Mouse (Mus musculus) liver, embryonic 14.5 days (tissue): ENCODE results near the gene Naaladl1. TPM values are rescaled to one million over a fixed set of nuclear protein-coding genes. Genes with fewer than 3 reads are reported as not detected.

Experiments used
- ATAC-seq: fragments of 200-750 bp; cut with Nextera tagmentation; 2 replicates; pipeline ENCODE4 v1.8.0; 2017; ENCODE audit warnings: moderate number of reproducible peaks, mild to moderate bottlenecking, moderate library complexity; ENCODE audit not compliant: insufficient read depth
- DNase-seq, 3 experiments: peaks; one replicate each; pipeline ENCODE4 v3.0.0-alpha.2; 2012 to 2013; ENCODE audit warnings: low read depth in 3 of 3, low spot score in 3 of 3
- H3K27ac ChIP-seq: fragments of 300-500 bp; sonication (generic); 2 replicates; pipeline ENCODE4 v1.5.1; 2014; ENCODE audit warnings: moderate library complexity, mild to moderate bottlenecking, control low read depth, inconsistent platforms
- H3K27me3 ChIP-seq: fragments of 300-500 bp; sonication (generic); 2 replicates; pipeline ENCODE4 v1.6.1; 2014; ENCODE audit warnings: mild to moderate bottlenecking, low read length, moderate library complexity; ENCODE audit not compliant: control insufficient read depth, insufficient read depth
- H3K36me3 ChIP-seq: fragments of 300-500 bp; sonication (generic); replicated peaks from 2 replicates; pipeline ENCODE4 v1.6.1; 2014; ENCODE audit warnings: low read depth; ENCODE audit not compliant: control insufficient read depth, insufficient read depth
- H3K4me1 ChIP-seq, 2 experiments: fragments of 200-500 bp in 1 of 2; fragments of 300-500 bp in 1 of 2; sonication (generic) in 1 of 2; replicated peaks; 2 replicates each; pipeline ENCODE4 v1.6.1; 2012 to 2014; ENCODE audit warnings: antibody characterized with exemption in 1 of 2, inconsistent platforms in 1 of 2, low read length in 1 of 2; ENCODE audit not compliant: control insufficient read depth in 2 of 2, insufficient read depth in 2 of 2
- H3K4me2 ChIP-seq: fragments of 300-500 bp; sonication (generic); 2 replicates; pipeline ENCODE4 v1.6.1; 2014; ENCODE audit warnings: low read depth, mild to moderate bottlenecking, control low read depth, moderate library complexity
- H3K4me3 ChIP-seq, 2 experiments: fragments of 200-500 bp in 1 of 2; fragments of 300-500 bp in 1 of 2; sonication (generic) in 1 of 2; 2 replicates each; pipeline ENCODE4 v1.5.1; 2012 to 2014; ENCODE audit warnings: low read depth in 2 of 2, low read length in 2 of 2, mild to moderate bottlenecking in 2 of 2, control low read depth in 1 of 2, inconsistent platforms in 1 of 2, moderate library complexity in 1 of 2; ENCODE audit not compliant: insufficient read depth in 1 of 2
- H3K9ac ChIP-seq: fragments of 300-500 bp; sonication (generic); replicated peaks from 2 replicates; pipeline ENCODE4 v1.6.1; 2014; ENCODE audit warnings: mild to moderate bottlenecking, control low read depth, moderate library complexity
- H3K9me3 ChIP-seq: fragments of 300-500 bp; sonication (generic); 2 replicates; pipeline ENCODE4 v1.6.1; 2016; ENCODE audit warnings: low read length, mixed read lengths; ENCODE audit not compliant: control insufficient read depth
- CTCF ChIP-seq: IDR thresholded peaks from 2 replicates; pipeline ENCODE4 v1.5.1; 2016; ENCODE audit warnings: antibody characterized with exemption, low read depth, control low read depth
- EP300 ChIP-seq: IDR thresholded peaks from 2 replicates; pipeline ENCODE4 v1.6.1; 2016; ENCODE audit warnings: antibody characterized with exemption, low read depth
- WGBS: fragments of 180-500 bp; shearing (Covaris S2); extraction: QIAGEN DNeasy Blood & Tissue Kit; methylation state at CpG from one replicate; pipeline ENCODE4 v1.1.7; 2014; ENCODE audit not compliant: insufficient replicate concordance; 5-methylcytosine and 5-hydroxymethylcytosine counted together
- polyA plus RNA-seq, 2 experiments: library from polyadenylated mRNA; depleted of rRNA in 1 of 2; stranded (reverse) in 1 of 2; unstranded in 1 of 2; fragments of >200 nt; fragmentation: Nextera tagmentation in 1 of 2; extraction: Ambion mirVana in 1 of 2; gene quantifications; 2 replicates each; pipeline versions ENCODE4 v1.2.1 to v1.2.3; 2012 to 2014

Gene Naaladl1
- polyA plus RNA-seq, 2 experiments = 1.1 to 4.3 TPM

DNA sequence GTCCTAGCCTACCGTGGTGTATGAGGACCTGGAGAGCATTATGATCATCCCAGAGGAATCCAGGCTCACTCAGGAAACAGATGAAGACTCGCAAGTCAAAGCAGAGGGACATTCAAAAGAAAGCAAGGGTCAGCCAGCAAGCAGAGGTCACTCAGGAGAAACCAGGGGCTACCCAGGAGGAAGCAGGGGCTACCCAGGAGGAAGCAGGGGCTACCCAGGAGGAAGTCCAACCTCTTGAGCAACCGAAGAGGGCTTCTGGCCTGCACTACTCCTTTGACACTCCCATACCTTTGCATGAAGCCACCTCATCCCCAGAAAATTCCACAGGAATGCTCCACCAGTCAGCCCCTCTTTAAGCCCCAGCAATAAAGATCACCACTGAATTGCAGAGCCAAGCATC lies 7.7 kb upstream of the Naaladl1 start:
- Histone ChIP-seq H3K27ac (no peak overlapping the region), H3K36me3 (peaks cover 17% of the 10 kb centered on the region), H3K4me3 (no peak overlapping the region), H3K9me3 (no peaks in the 10 kb centered on the region), H3K27me3 (no peaks in the 10 kb centered on the region), H3K4me2 (no peak overlapping the region), H3K9ac (no peak overlapping the region), H3K4me1 (peaks cover 10% of the 10 kb centered on the region in 2 experiments)
- WGBS = 61% methylated on average over 3 of the region's 3 CpGs
- no peak for TF ChIP-seq EP300
- no peak for TF ChIP-seq CTCF
- DNase-seq (no peak), ATAC-seq (no peak)

- Histone ChIP-seq H3K9me3 (no peaks in the 10 kb centered on the region), H3K36me3 (no peaks in the 10 kb centered on the region; the same call in 1 of the 2 replicates), H3K9ac (no peak overlapping the region), H3K4me1 (peaks cover 23 to 24% of the 10 kb centered on the region in 2 experiments), H3K4me3 (no peak overlapping the region), H3K27ac (no peak overlapping the region), H3K27me3 (no peaks in the 10 kb centered on the region), H3K4me2 (no peak overlapping the region)
- DNase-seq (no peak), ATAC-seq (no peak)
- TF ChIP-seq CTCF (no peak), EP300 (no peak)
- 78% methylated on average over 6 of the region's 6 CpGs for WGBS
Observed at GRCm38 (mm10) chr19:6101186-6101585, 4.4 kb upstream of the Naaladl1 start.

- H3K9ac ChIP-seq = no peak overlapping the region
- TF ChIP-seq CTCF (no peak), EP300 (no peak)
- peak; percentile 90 for ATAC-seq
- WGBS = 54% methylated on average over 6 of the region's 6 CpGs
- no peaks in the 10 kb centered on the region for H3K9me3 ChIP-seq
- peak overlapping the region; percentile 61 for H3K27ac ChIP-seq
- H3K4me1 ChIP-seq = peaks cover 23 to 24% of the 10 kb centered on the region in 2 experiments
- no peak overlapping the region for H3K4me3 ChIP-seq
- DNase-seq = no peak
- no peak overlapping the region for H3K4me2 ChIP-seq
- no peaks in the 10 kb centered on the region for H3K27me3 ChIP-seq
- H3K36me3 ChIP-seq = no peaks in the 10 kb centered on the region; the same call in 1 of the 2 replicates
Observed at GRCm38 (mm10) chr19:6102169-6102853, 3.3 kb upstream of the Naaladl1 start.

DNA sequence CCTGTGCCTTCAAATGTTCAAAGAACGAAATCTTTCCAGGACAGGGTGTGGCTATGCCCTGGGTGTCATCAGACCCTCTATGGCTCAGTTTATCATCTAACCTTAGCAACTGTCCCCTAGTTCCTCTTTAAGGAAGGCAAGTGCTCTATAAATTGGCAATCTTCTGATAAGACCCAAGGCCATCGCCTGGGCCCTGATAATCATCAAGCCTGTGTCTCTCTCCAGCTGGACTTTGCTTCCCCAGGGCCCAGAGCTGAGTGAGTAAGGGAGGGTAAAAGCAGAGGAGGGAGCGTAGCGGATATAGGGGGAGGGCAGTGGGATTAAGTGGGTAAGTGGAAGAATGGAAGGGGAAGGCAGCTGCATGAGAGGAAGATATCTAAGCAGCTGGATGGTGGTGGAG lies 1.1 kb upstream of the Naaladl1 start:
- no peaks in the 10 kb centered on the region; the same call in 1 of the 2 replicates for H3K36me3 ChIP-seq
- no peaks in the 10 kb centered on the region for H3K9me3 ChIP-seq
- no peak overlapping the region for H3K4me2 ChIP-seq
- H3K4me3 ChIP-seq = no peak overlapping the region
- no peak for DNase-seq
- TF ChIP-seq EP300 (no peak), CTCF (no peak)
- peaks cover 23 to 24% of the 10 kb centered on the region in 2 experiments for H3K4me1 ChIP-seq
- H3K9ac ChIP-seq = peak overlapping the region; percentile 18; the same call in 1 of the 2 replicates
- WGBS = 44% methylated on average over 4 of the region's 4 CpGs
- H3K27me3 ChIP-seq = no peaks in the 10 kb centered on the region
- no peak overlapping the region for H3K27ac ChIP-seq
- no peak for ATAC-seq

- DNase-seq (no peak), ATAC-seq (no peak)
- Histone ChIP-seq H3K4me3 (no peak overlapping the region), H3K27ac (no peak overlapping the region), H3K4me1 (peaks cover 6% of the 10 kb centered on the region in 2 experiments), H3K36me3 (peaks cover 6% of the 10 kb centered on the region), H3K4me2 (no peak overlapping the region), H3K9ac (no peak overlapping the region), H3K27me3 (no peaks in the 10 kb centered on the region), H3K9me3 (no peaks in the 10 kb centered on the region)
- TF ChIP-seq EP300 (no peak), CTCF (no peak)
- WGBS = 64% methylated on average over 6 of the region's 6 CpGs
Observed at GRCm38 (mm10) chr19:6113116-6113515, 7.5 kb downstream of the Naaladl1 start.
